Mouse (Mus musculus) stomach, embryonic 16.5 days (tissue): ENCODE measurements around the gene Baz1a. TPM values are rescaled to one million over a fixed set of nuclear protein-coding genes. Genes with fewer than 3 reads are reported as not detected.

Source experiments
- ATAC-seq: fragments of 200-750 bp; cut with Nextera tagmentation; 2 replicates; pipeline ENCODE4 v1.8.0; 2017; ENCODE audit warnings: moderate number of reproducible peaks, moderate TSS enrichment; ENCODE audit not compliant: insufficient read depth, low FRiP score
- H3K27ac ChIP-seq: fragments of 300-500 bp; sonication (generic); 2 replicates; pipeline ENCODE4 v1.5.1; 2014; ENCODE audit warnings: low read length
- H3K27me3 ChIP-seq: fragments of 300-500 bp; sonication (generic); 2 replicates; pipeline ENCODE4 v1.6.1; 2014; ENCODE audit warnings: low read length, control low read depth, mixed read lengths; ENCODE audit not compliant: control insufficient read depth, insufficient read depth
- H3K36me3 ChIP-seq: fragments of 300-500 bp; sonication (generic); 2 replicates; pipeline ENCODE4 v1.6.1; 2014; ENCODE audit warnings: low read length; ENCODE audit not compliant: control insufficient read depth, insufficient read depth
- H3K4me1 ChIP-seq: fragments of 300-500 bp; sonication (generic); 2 replicates; pipeline ENCODE4 v1.6.1; 2014; ENCODE audit warnings: low read length, control low read depth, mixed read lengths; ENCODE audit not compliant: control insufficient read depth, insufficient read depth
- H3K4me2 ChIP-seq: fragments of 300-500 bp; sonication (generic); 2 replicates; pipeline ENCODE4 v1.6.1; 2014; ENCODE audit warnings: low read depth, low read length, mixed read lengths
- H3K4me3 ChIP-seq: fragments of 300-500 bp; sonication (generic); replicated peaks from 2 replicates; pipeline ENCODE4 v1.5.1; 2014; ENCODE audit warnings: mild to moderate bottlenecking, low read length
- H3K9ac ChIP-seq: fragments of 300-500 bp; sonication (generic); 2 replicates; pipeline ENCODE4 v1.6.1; 2014; ENCODE audit warnings: low read length
- H3K9me3 ChIP-seq: fragments of 300-500 bp; sonication (generic); replicated peaks from 2 replicates; pipeline ENCODE4 v1.6.1; 2016; ENCODE audit warnings: low read length, control low read depth; ENCODE audit not compliant: control insufficient read depth
- WGBS: fragments of 180-500 bp; shearing (Covaris S2); extraction: QIAGEN DNeasy Blood & Tissue Kit; methylation state at CpG from one replicate; pipeline ENCODE4 v1.1.7; 2014; 5-methylcytosine and 5-hydroxymethylcytosine counted together
- polyA plus RNA-seq: library from polyadenylated mRNA; unstranded; fragments of >200 nt; fragmentation: Nextera tagmentation; extraction: Ambion mirVana; gene quantifications from 2 replicates; pipeline ENCODE4 v1.2.1, GENCODE M21; 2015

Baz1a gene
- polyA plus RNA-seq, 1 experiment from 2014 or later = 16.4 TPM

DNA sequence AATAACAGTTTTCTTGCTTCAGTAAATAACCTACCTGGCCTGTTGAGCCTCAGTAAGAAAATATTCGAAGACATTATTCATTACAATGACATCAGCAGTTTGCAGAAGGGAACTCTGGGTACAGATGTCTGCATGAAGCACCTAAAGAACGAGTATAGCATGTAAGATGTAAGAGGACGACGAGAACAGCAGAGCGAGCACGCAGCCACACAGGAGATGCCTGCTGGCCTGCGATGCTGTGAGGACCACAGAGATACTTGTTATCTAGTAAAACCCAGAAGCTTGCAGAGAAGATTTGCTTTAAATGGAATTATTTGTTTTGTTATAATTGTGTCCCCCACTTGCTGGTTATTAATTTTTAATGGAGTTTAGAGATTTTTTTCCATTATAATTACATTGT lies 39.1 kb upstream of the Baz1a start:
- 87% methylated on average over 7 of the region's 7 CpGs for WGBS

GRCm38 (mm10) chr12:55051210-55052173 lies 37.3 kb upstream of the Baz1a start:
- H3K36me3 ChIP-seq = no peaks in the 10 kb centered on the region
- H3K9me3 ChIP-seq = no peaks in the 10 kb centered on the region
- ATAC-seq = no peak
- no peaks in the 10 kb centered on the region for H3K27me3 ChIP-seq
- H3K4me2 ChIP-seq = no peak overlapping the region
- no peak overlapping the region for H3K9ac ChIP-seq
- H3K4me1 ChIP-seq = no peaks in the 10 kb centered on the region
- 80% methylated on average over 8 of the region's 8 CpGs for WGBS
- H3K4me3 ChIP-seq = no peak overlapping the region
- no peak overlapping the region for H3K27ac ChIP-seq

More for the DNA sequence above, 39.1 kb upstream of the Baz1a start:
- no peak overlapping the region for H3K9ac ChIP-seq
- H3K27me3 ChIP-seq = no peaks in the 10 kb centered on the region
- H3K9me3 ChIP-seq = no peaks in the 10 kb centered on the region
- no peaks in the 10 kb centered on the region for H3K36me3 ChIP-seq
- H3K4me3 ChIP-seq = no peak overlapping the region
- H3K4me1 ChIP-seq = no peaks in the 10 kb centered on the region
- no peak for ATAC-seq
- no peak overlapping the region for H3K4me2 ChIP-seq
- H3K27ac ChIP-seq = no peak overlapping the region

GRCm38 (mm10) chr12:55049731-55050353 lies 35.7 kb upstream of the Baz1a start:
- Histone ChIP-seq H3K36me3 (0 out of 2 replicates have a peak, but pooled peaks cover 4% of the 10 kb centered on the region), H3K4me3 (no peak overlapping the region), H3K27me3 (no peaks in the 10 kb centered on the region), H3K9ac (no peak overlapping the region), H3K9me3 (no peaks in the 10 kb centered on the region), H3K4me1 (no peaks in the 10 kb centered on the region), H3K4me2 (no peak overlapping the region), H3K27ac (no peak overlapping the region)
- no peak for ATAC-seq
- 93% methylated on average over 8 of the region's 8 CpGs for WGBS

GRCm38 (mm10) chr12:55041011-55041410 lies 26.9 kb upstream of the Baz1a start:
- WGBS = 71% methylated on average over 15 of the region's 15 CpGs
- H3K4me2 ChIP-seq = no peak overlapping the region
- ATAC-seq = no peak
- H3K9me3 ChIP-seq = no peaks in the 10 kb centered on the region
- H3K36me3 ChIP-seq = 0 out of 2 replicates have a peak, but pooled peaks cover under 1% of the 10 kb centered on the region
- no peaks in the 10 kb centered on the region for H3K4me1 ChIP-seq
- H3K9ac ChIP-seq = no peak overlapping the region
- no peaks in the 10 kb centered on the region for H3K27me3 ChIP-seq
- H3K4me3 ChIP-seq = no peak overlapping the region
- no peak overlapping the region for H3K27ac ChIP-seq

DNA sequence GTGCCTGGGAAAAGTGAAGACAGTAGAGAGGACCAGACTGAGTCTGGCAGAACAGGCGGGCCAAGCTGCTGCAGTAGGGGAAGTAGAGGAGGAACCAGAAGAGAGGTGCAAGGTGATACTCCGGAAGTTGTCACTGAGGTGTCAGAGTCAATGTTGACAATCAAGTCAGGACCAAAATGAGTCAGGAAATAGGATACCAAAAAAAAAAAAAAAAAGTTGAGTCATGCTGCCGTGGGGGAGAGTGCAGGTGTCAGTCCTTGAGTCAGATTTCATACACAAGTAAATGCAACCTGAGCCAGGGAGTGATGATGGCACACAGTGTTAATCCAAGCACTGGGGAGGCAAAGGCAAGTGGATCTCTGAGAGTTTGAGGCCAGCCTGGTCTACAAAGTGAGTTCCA lies 12.9 kb upstream of the Baz1a start:
- WGBS = 25% methylated on average over 3 of the region's 3 CpGs
- Histone ChIP-seq H3K9ac (no peak overlapping the region), H3K4me1 (no peaks in the 10 kb centered on the region), H3K27ac (no peak overlapping the region), H3K4me3 (no peak overlapping the region), H3K4me2 (no peak overlapping the region), H3K27me3 (no peaks in the 10 kb centered on the region), H3K9me3 (no peaks in the 10 kb centered on the region), H3K36me3 (no peaks in the 10 kb centered on the region)
- no peak for ATAC-seq

DNA sequence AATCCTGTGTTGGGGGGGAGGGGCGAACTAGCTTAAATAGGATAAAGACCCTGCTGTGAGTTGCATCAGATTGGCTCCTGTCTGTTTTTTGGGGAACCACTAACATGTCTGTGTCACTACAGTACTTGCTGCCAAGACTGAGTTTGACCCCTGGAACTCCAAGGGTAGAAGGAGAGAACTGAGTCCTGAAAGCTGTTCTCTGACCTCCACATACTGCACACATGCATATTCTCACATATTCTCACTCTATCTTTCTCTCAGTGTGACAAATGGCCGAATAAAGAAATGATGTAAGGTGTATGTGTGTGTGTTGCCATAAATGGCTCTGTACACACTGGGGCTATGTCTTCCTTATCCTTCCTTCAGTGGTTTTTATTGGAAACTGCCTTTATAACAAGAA lies 9.1 kb upstream of the Baz1a start:
- Histone ChIP-seq H3K4me1 (no peaks in the 10 kb centered on the region), H3K9ac (no peak overlapping the region), H3K4me2 (no peak overlapping the region), H3K9me3 (no peaks in the 10 kb centered on the region), H3K27me3 (no peaks in the 10 kb centered on the region), H3K27ac (no peak overlapping the region), H3K36me3 (no peaks in the 10 kb centered on the region), H3K4me3 (no peak overlapping the region)
- no peak for ATAC-seq
- 81% methylated on average over 2 of the region's 2 CpGs for WGBS

DNA sequence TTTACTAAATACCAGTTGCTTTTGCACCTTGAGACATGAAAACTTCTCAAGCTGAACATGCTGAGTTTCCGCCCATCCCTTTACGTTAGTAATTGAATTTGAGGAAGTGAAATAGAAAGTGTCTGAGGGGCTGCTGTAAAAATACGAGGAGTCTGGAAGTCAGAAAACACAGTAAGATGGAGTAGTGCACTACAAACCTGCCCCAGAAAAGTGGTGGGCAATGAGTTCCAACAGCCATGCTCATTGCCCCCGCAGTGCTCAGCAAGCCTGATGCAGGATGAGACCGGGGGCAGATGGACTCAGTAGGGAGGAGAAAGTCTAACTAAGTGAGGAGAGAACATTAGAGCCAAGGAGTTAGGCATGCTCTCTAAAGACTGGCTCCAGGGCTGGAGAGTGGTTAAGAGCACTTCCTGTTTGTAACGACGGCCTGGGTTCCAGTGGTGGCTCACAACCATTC lies 5.3 kb upstream of the Baz1a start:
- Histone ChIP-seq H3K27me3 (no peaks in the 10 kb centered on the region), H3K9me3 (no peaks in the 10 kb centered on the region), H3K36me3 (no peaks in the 10 kb centered on the region), H3K9ac (no peak overlapping the region), H3K4me1 (no peaks in the 10 kb centered on the region), H3K27ac (no peak overlapping the region), H3K4me2 (no peak overlapping the region), H3K4me3 (no peak overlapping the region)
- WGBS = 78% methylated on average over 7 of the region's 7 CpGs
- ATAC-seq = no peak

DNA sequence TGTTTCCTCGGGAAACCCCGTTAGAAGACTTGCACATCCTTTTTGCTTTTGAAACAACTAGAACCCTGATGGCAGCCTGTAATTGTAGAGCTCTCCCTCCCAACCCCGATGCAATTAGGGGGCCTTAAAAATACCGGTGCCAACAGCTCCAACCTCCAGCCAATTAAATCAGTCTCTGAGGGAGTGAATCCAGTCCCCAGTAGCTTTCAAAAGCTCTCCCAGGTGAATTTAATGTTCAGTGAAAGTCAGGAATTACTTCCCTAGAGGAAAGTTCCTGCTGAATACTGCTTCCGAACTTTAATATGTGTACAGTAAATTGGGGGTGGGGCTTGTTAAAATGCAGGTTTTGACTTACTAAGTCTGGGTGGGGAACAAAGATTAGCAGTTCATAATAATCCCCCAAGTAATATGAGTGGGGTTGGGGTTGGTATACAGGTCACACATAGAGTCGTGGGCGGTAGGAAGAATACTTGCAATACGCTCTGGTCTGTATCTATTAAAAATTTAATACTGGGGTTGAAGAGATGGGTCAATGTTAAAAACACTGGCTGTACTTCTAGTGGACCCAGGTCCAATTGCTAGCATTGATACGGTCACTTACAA lies 3.1 kb upstream of the Baz1a start:
- Histone ChIP-seq H3K9me3 (no peaks in the 10 kb centered on the region), H3K4me3 (no peak overlapping the region), H3K4me1 (no peaks in the 10 kb centered on the region), H3K9ac (no peak overlapping the region), H3K27me3 (no peaks in the 10 kb centered on the region), H3K36me3 (no peaks in the 10 kb centered on the region), H3K27ac (no peak overlapping the region), H3K4me2 (no peak overlapping the region)
- WGBS = 76% methylated on average over 9 of the region's 9 CpGs
- no peak for ATAC-seq
